Mouse (Mus musculus) liver, adult 2 months (tissue): ENCODE measurements at regions not wholly inside any gene's neighbourhood (a gene's known extent, or its start where the extent isn't known, plus 50 kb on each side); places are given as distances from the start of the nearest gene placed in this dataset.

Experiments used
- CTCF ChIP-seq: fragments of 200-500 bp; IDR thresholded peaks from 2 replicates; pipeline ENCODE4 v1.5.1; 2011; ENCODE audit warnings: low read depth, low read length, control low read depth
- POLR2A ChIP-seq: fragments of 200-500 bp; IDR thresholded peaks from 2 replicates; pipeline ENCODE4 v1.6.1; 2011; ENCODE audit warnings: low read length, control low read depth; ENCODE audit not compliant: insufficient read depth; ENCODE audit errors: extremely low read depth

- TF ChIP-seq CTCF (no peak), POLR2A (no peak)
Measured at GRCm38 (mm10) chr12:36818852-36819251, 289.5 kb upstream of the Meox2 start.
